Mouse (Mus musculus) lung, embryonic 15.5 days (tissue): ENCODE data around the gene Elfn2. TPM values are rescaled to one million over a fixed set of nuclear protein-coding genes. Genes with fewer than 3 reads are reported as not detected.

Experiments
- ATAC-seq: fragments of 200-750 bp; cut with Nextera tagmentation; 2 replicates; pipeline ENCODE4 v1.8.0; 2017; ENCODE audit warnings: moderate number of reproducible peaks, borderline replicate concordance; ENCODE audit not compliant: low FRiP score, low TSS enrichment; ENCODE audit errors: extremely low read depth
- H3K27ac ChIP-seq: fragments of 300-500 bp; sonication (generic); 2 replicates; pipeline ENCODE4 v1.5.1; 2015; ENCODE audit warnings: moderate library complexity, mild to moderate bottlenecking, inconsistent platforms
- H3K27me3 ChIP-seq: fragments of 300-500 bp; sonication (generic); 2 replicates; pipeline ENCODE4 v1.6.1; 2015; ENCODE audit warnings: inconsistent platforms
- H3K36me3 ChIP-seq: fragments of 300-500 bp; sonication (generic); 2 replicates; pipeline ENCODE4 v1.6.1; 2015; ENCODE audit warnings: inconsistent platforms
- H3K4me1 ChIP-seq: fragments of 300-500 bp; sonication (generic); 2 replicates; pipeline ENCODE4 v1.6.1; 2015; ENCODE audit warnings: inconsistent platforms
- H3K4me2 ChIP-seq: fragments of 300-500 bp; sonication (generic); 2 replicates; pipeline ENCODE4 v1.6.1; 2015; ENCODE audit warnings: inconsistent platforms, mild to moderate bottlenecking, moderate library complexity
- H3K4me3 ChIP-seq: fragments of 300-500 bp; sonication (generic); 2 replicates; pipeline ENCODE4 v1.5.1; 2015; ENCODE audit warnings: mild to moderate bottlenecking, inconsistent platforms
- H3K9ac ChIP-seq: fragments of 300-500 bp; sonication (generic); 2 replicates; pipeline ENCODE4 v1.6.1; 2015; ENCODE audit warnings: inconsistent platforms
- H3K9me3 ChIP-seq: fragments of 300-500 bp; sonication (generic); 2 replicates; pipeline ENCODE4 v1.6.1; 2016; ENCODE audit warnings: inconsistent platforms
- WGBS: fragments of 180-500 bp; shearing (Covaris S2); methylation state at CpG from one replicate; pipeline ENCODE4 v1.1.7; 2015; 5-methylcytosine and 5-hydroxymethylcytosine counted together
- polyA plus RNA-seq: library from polyadenylated mRNA; unstranded; fragments of >200 nt; fragmentation: Nextera tagmentation; extraction: Ambion mirVana; gene quantifications from 2 replicates; pipeline ENCODE4 v1.2.1, GENCODE M21; 2015

The Elfn2 gene
- polyA plus RNA-seq, 1 experiment from 2014 or later: 0.06 TPM

DNA sequence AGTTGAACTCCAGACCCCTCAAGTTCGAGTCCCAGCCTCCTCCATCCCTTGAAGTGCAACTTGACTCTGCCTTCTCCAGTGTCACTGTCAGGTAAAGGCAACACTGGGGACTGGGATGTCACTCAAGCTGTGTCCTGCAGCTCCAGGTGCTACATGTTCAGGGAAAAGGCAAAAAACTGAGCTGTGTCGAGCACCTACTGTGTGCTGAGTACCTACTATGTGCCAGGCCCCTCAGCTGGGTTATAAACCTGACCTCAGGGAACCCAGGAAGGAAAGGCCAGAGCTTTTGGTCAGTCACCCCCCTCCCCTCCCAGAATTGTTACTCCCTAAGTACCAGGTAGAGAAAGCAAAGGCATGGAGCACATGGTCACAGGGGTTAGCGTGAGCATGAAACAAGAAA lies 19.1 kb downstream of the Elfn2 start:
- Histone ChIP-seq H3K27me3 (no peaks in the 10 kb centered on the region), H3K36me3 (no peaks in the 10 kb centered on the region), H3K9ac (no peak overlapping the region), H3K9me3 (no peaks in the 10 kb centered on the region), H3K4me3 (no peak overlapping the region), H3K4me1 (no peaks in the 10 kb centered on the region), H3K4me2 (no peak overlapping the region), H3K27ac (no peak overlapping the region)
- WGBS: 38% methylated on average over 3 of the region's 3 CpGs
- ATAC-seq: no peak

DNA sequence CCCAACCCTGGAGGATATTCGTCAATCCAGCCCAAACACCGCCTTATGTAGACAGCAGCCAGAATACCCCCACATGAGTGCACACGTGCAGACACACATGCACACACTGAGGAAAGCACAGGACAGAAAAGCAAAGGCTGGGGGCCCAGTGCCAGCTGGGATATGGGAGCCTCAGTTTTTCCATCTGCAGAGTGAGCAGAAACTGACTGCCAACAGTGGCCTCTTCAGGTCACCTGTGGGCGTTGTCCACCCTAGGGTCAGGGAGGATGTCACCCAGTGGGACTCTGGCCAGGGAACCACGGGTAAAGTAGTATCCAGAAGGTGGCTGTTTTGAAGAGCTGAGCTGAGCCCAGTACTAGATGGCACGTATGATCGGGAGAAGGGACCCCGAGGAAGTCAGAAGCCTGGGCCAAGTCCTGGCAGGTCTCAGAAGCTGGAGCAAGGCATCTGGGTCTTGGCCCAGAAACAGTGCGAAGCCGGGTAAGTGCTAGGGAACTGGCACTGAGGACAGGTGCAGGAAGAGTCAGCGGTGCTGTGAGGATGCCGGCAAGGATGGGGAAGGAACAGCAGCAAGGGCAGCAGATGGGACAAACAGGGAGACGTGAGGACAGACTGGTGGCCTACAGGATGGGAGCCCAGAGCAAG lies 20.0 kb downstream of the Elfn2 start:
- Histone ChIP-seq H3K27ac (no peak overlapping the region), H3K9me3 (no peaks in the 10 kb centered on the region), H3K27me3 (no peaks in the 10 kb centered on the region), H3K4me2 (no peak overlapping the region), H3K4me1 (no peaks in the 10 kb centered on the region), H3K9ac (no peak overlapping the region), H3K4me3 (no peak overlapping the region), H3K36me3 (no peaks in the 10 kb centered on the region)
- WGBS: 74% methylated on average over 13 of the region's 13 CpGs
- no peak for ATAC-seq

DNA sequence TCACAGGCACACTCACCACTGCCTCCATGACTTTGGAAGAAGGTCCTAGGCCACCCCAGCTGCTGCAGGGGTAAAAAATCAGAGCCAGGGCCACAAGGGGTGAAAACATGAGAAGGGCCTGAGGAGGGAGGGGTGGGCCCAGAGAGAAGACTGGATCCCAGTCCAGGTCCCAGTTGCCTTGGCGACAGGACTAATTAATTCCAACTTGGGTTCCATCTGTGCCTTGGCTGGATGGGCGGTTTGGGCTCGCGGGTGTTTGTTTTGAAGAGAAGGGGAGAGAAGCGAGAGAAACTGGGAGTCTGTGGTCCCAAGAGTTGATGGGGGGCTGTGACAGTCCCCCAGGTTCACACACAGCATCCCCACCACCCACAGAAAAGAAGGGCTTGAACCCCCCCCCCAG lies 20.5 kb downstream of the Elfn2 start:
- Histone ChIP-seq H3K36me3 (no peaks in the 10 kb centered on the region), H3K4me1 (no peaks in the 10 kb centered on the region), H3K4me2 (no peak overlapping the region), H3K9me3 (no peaks in the 10 kb centered on the region), H3K27ac (no peak overlapping the region), H3K27me3 (no peaks in the 10 kb centered on the region), H3K9ac (no peak overlapping the region), H3K4me3 (no peak overlapping the region)
- 45% methylated on average over 5 of the region's 5 CpGs for WGBS
- ATAC-seq: no peak

- H3K27ac ChIP-seq: no peak overlapping the region
- H3K4me1 ChIP-seq: no peaks in the 10 kb centered on the region
- no peaks in the 10 kb centered on the region for H3K9me3 ChIP-seq
- H3K4me3 ChIP-seq: no peak overlapping the region
- ATAC-seq: no peak
- no peaks in the 10 kb centered on the region for H3K27me3 ChIP-seq
- H3K36me3 ChIP-seq: no peaks in the 10 kb centered on the region
- H3K4me2 ChIP-seq: no peak overlapping the region
- no peak overlapping the region for H3K9ac ChIP-seq
- 24% methylated on average over 5 of the region's 5 CpGs for WGBS
These were observed 22.8 kb downstream of the Elfn2 start for GRCm38 (mm10) chr15:78695745-78696144.

- H3K27me3 ChIP-seq: no peaks in the 10 kb centered on the region
- 44% methylated on average over 8 of the region's 8 CpGs for WGBS
- no peak for ATAC-seq
- no peak overlapping the region for H3K9ac ChIP-seq
- H3K27ac ChIP-seq: no peak overlapping the region
- H3K36me3 ChIP-seq: no peaks in the 10 kb centered on the region
- no peaks in the 10 kb centered on the region for H3K4me1 ChIP-seq
- H3K4me2 ChIP-seq: no peak overlapping the region
- H3K9me3 ChIP-seq: no peaks in the 10 kb centered on the region
- no peak overlapping the region for H3K4me3 ChIP-seq
These were observed 26.1 kb downstream of the Elfn2 start for GRCm38 (mm10) chr15:78692505-78692904.

DNA sequence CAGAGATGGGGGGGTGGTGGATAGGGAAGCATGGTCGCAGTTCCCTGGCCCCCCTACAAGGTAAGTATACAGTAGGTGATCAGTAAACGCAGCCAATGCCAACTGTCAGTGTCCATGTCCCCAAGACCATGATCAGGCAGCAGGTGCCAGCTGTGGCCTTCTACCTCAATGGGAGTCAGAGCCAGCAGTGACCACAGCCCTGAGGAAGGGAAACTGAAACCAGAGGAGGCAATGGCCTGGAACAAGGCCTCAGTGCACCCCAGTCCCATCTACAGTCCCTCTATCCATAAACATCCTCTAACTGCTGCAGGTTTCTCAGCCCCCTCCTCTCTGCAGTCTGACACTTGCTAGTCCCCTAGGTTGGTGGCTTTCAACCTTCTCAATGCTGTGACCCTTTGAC lies 27.9 kb downstream of the Elfn2 start:
- Histone ChIP-seq H3K9ac (no peak overlapping the region), H3K4me3 (no peak overlapping the region), H3K9me3 (no peaks in the 10 kb centered on the region), H3K4me1 (no peaks in the 10 kb centered on the region), H3K27ac (no peak overlapping the region), H3K36me3 (no peaks in the 10 kb centered on the region), H3K4me2 (no peak overlapping the region), H3K27me3 (peaks cover 2% of the 10 kb centered on the region; the same call in 1 of the 2 replicates)
- WGBS: 83% methylated on average over 2 of the region's 2 CpGs
- no peak for ATAC-seq

DNA sequence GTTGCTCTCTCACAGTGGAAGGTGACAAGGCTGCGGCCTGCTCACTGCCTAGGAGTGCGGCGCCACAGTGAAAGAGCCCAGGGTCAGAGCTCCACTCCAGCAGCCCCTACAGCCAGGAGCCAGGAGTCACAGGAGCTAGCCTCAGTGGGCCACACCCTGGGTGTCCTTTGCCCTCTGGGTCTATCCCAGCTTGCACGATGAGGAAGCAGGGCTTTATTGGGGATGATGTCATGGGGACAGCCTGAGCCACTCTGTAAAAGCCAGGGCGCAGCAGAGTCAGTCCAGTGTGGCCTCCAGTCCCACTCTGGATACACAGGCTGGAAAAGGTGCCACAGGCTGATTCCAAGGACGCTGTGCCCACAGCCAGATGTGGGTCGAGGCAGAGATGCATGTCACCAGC lies 31.7 kb downstream of the Elfn2 start:
- Histone ChIP-seq H3K27ac (no peak overlapping the region), H3K4me3 (no peak overlapping the region), H3K4me2 (no peak overlapping the region), H3K36me3 (no peaks in the 10 kb centered on the region), H3K4me1 (no peaks in the 10 kb centered on the region), H3K9ac (no peak overlapping the region), H3K27me3 (peaks cover 3% of the 10 kb centered on the region; the same call in 1 of the 2 replicates), H3K9me3 (no peaks in the 10 kb centered on the region)
- 65% methylated on average over 7 of the region's 7 CpGs for WGBS
- no peak for ATAC-seq

GRCm38 (mm10) chr15:78684111-78684510 lies 34.5 kb downstream of the Elfn2 start:
- Histone ChIP-seq H3K27me3 (peaks cover 3% of the 10 kb centered on the region; the same call in 1 of the 2 replicates), H3K4me1 (no peaks in the 10 kb centered on the region), H3K4me2 (no peak overlapping the region), H3K27ac (no peak overlapping the region), H3K4me3 (no peak overlapping the region), H3K36me3 (no peaks in the 10 kb centered on the region), H3K9me3 (no peaks in the 10 kb centered on the region), H3K9ac (no peak overlapping the region)
- WGBS: under 1% methylated on average over 9 of the region's 9 CpGs
- ATAC-seq: no peak

GRCm38 (mm10) chr15:78683474-78683873 lies 35.1 kb downstream of the Elfn2 start:
- no peak overlapping the region for H3K27ac ChIP-seq
- ATAC-seq: no peak
- WGBS: 35% methylated on average over 8 of the region's 8 CpGs

GRCm38 (mm10) chr15:78681781-78682180 lies 36.8 kb downstream of the Elfn2 start:
- WGBS: 77% methylated on average over 8 of the region's 8 CpGs
- peaks cover 3% of the 10 kb centered on the region; the same call in 1 of the 2 replicates for H3K27me3 ChIP-seq

More at GRCm38 (mm10) chr15:78683474-78683873, 35.1 kb downstream of the Elfn2 start:
- Histone ChIP-seq H3K9me3 (no peaks in the 10 kb centered on the region), H3K4me3 (no peak overlapping the region), H3K4me1 (no peaks in the 10 kb centered on the region), H3K4me2 (no peak overlapping the region), H3K9ac (no peak overlapping the region), H3K36me3 (no peaks in the 10 kb centered on the region), H3K27me3 (peaks cover 3% of the 10 kb centered on the region; the same call in 1 of the 2 replicates)

GRCm38 (mm10) chr15:78681301-78681700 lies 37.3 kb downstream of the Elfn2 start:
- Histone ChIP-seq H3K27ac (no peak overlapping the region), H3K4me3 (no peak overlapping the region), H3K27me3 (peaks cover 3% of the 10 kb centered on the region; the same call in 1 of the 2 replicates), H3K9ac (no peak overlapping the region), H3K36me3 (no peaks in the 10 kb centered on the region), H3K4me1 (no peaks in the 10 kb centered on the region), H3K9me3 (no peaks in the 10 kb centered on the region), H3K4me2 (no peak overlapping the region)
- WGBS: 74% methylated on average over 8 of the region's 8 CpGs
- ATAC-seq: no peak

More at GRCm38 (mm10) chr15:78681781-78682180, 36.8 kb downstream of the Elfn2 start:
- no peak overlapping the region for H3K4me3 ChIP-seq
- no peak overlapping the region for H3K4me2 ChIP-seq
- no peak overlapping the region for H3K9ac ChIP-seq
- no peaks in the 10 kb centered on the region for H3K36me3 ChIP-seq
- H3K27ac ChIP-seq: no peak overlapping the region
- H3K4me1 ChIP-seq: no peaks in the 10 kb centered on the region
- no peak for ATAC-seq
- no peaks in the 10 kb centered on the region for H3K9me3 ChIP-seq

DNA sequence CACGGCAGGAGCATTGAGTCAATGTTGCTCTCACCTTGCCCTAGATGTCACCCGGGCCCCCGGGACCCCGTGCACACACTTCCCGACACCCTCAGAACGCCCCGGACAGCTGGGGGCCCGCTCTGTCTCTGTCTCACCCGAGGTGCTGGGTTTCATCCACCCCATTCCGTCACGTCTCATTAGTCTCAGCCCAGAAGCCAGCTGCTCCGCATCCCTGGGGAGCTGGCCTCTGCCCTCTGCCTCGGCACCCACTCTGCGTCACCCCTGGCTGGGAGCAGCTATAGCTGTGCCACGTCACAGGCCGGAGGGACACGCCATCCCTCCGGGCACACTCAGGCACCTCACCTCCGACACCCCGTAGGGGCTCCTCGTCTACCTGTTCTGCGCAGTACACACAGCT lies 38.3 kb downstream of the Elfn2 start:
- Histone ChIP-seq H3K9ac (no peak overlapping the region), H3K27me3 (0 out of 2 replicates have a peak, but pooled peaks cover 7% of the 10 kb centered on the region), H3K4me2 (no peak overlapping the region), H3K4me3 (no peak overlapping the region), H3K4me1 (no peaks in the 10 kb centered on the region), H3K9me3 (no peaks in the 10 kb centered on the region), H3K36me3 (no peaks in the 10 kb centered on the region), H3K27ac (no peak overlapping the region)
- no peak for ATAC-seq
- WGBS: 63% methylated on average over 22 of the region's 22 CpGs
